Mouse (Mus musculus): ENCODE results near the gene Inpp5b. TPM values are rescaled to one million over a fixed set of nuclear protein-coding genes. Genes with fewer than 3 reads are reported as not detected.

Inpp5b gene
- polyA plus RNA-seq, 1 experiment from 2014 or later: 58.2 TPM

DNA sequence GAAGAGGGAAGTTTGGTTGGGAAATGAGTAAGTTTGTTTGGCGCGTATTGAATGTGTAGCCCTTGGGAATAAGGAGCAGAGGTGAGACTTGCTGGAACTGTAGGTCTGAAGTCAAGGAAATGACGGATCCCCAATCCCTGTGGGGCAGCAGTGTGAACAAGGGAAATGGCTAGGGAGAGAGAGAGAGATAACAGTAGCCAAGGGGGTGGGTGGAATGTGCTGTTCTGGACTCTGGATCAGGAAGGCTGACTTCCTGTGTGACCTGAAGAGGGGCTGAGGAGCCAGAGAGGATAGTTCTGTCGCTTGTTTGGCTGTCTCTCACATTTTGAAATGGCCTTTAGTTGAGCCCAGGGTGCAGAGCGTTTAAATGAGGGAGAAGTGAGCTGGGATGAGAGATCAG lies 66.9 kb downstream of the Inpp5b start:
- 49% methylated on average over 5 of the region's 5 CpGs for WGBS
- H3K27ac ChIP-seq (ENCODE audit: low read depth, low read length): no peak overlapping the region; the same call in 1 of the 2 replicates
- no peaks in the 10 kb centered on the region for H3K27me3 ChIP-seq (replicated peaks; ENCODE audit: control insufficient read depth, insufficient read depth, low read length)
- no peak for ATAC-seq (replicated peaks; ENCODE audit: low FRiP score)
- H3K9me3 ChIP-seq (ENCODE audit: control insufficient read depth, low read length): no peaks in the 10 kb centered on the region
- 0 out of 2 replicates have a peak overlapping the region, but pooled peaks have one; percentile 7 for H3K4me3 ChIP-seq (ENCODE audit: low read depth, low read length)
- H3K9ac ChIP-seq (ENCODE audit: low read depth, low read length): 0 out of 2 replicates have a peak overlapping the region, but pooled peaks have one; percentile 1
- DNase-seq (ENCODE audit: low spot score): no peak
- peaks cover 38% of the 10 kb centered on the region for H3K4me1 ChIP-seq (replicated peaks; ENCODE audit: control insufficient read depth, insufficient read depth, low read length)
- peaks cover 27% of the 10 kb centered on the region for H3K36me3 ChIP-seq (ENCODE audit: control insufficient read depth, insufficient read depth, low read length)
- peak overlapping the region; percentile 34; the same call in 1 of the 2 replicates for H3K4me2 ChIP-seq

DNA sequence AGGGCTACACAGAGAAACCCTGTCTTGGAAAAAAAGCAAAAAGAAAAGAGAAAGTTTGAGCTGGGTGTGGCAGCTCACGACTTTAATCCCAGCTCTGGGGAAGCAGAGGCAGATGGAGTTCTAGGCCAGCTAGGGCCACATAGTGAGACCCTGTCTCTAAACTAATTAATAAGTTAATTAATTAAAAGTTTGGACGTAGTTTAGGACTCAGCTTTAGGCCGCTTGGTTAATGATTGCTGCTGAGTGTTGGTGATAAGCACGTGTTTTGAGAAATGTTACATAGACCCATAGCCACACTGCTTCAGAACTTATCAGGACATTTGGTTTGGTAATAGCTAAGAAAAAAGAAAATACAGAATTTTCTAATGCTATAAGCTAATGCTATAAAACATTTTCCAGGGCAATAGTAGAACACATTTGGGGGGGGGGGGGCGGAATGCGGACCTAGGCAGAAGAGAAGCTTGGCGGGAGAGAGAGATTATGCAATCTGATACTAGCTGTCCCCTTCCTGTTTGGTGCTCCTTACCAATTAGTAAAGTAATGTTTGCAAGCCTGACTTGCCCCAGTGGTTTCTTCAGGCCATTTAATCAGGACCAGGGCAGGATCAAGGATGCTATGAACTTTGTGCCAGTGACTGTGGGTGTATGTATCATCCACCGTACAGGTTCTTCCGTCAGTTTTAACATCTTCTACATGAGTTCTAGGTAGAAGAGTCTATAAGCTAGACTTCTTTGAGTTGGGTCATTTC lies 67.7 kb downstream of the Inpp5b start:
- Histone ChIP-seq H3K4me1 (replicated peaks; ENCODE audit: control insufficient read depth, insufficient read depth, low read length) (peaks cover 37% of the 10 kb centered on the region), H3K27me3 (replicated peaks; ENCODE audit: control insufficient read depth, insufficient read depth, low read length) (no peaks in the 10 kb centered on the region), H3K27ac (ENCODE audit: low read depth, low read length) (peak overlapping the region; percentile 13; the same call in 1 of the 2 replicates), H3K9me3 (ENCODE audit: control insufficient read depth, low read length) (no peaks in the 10 kb centered on the region), H3K4me3 (ENCODE audit: low read depth, low read length) (no peak overlapping the region), H3K4me2 (peak overlapping the region; percentile 12; the same call in 1 of the 2 replicates), H3K9ac (ENCODE audit: low read depth, low read length) (no peak overlapping the region), H3K36me3 (ENCODE audit: control insufficient read depth, insufficient read depth, low read length) (peaks cover 27% of the 10 kb centered on the region)
- 56% methylated on average over 9 of the region's 9 CpGs for whole genome bisulfite sequencing
- ATAC-seq (replicated peaks; ENCODE audit: low FRiP score) (no peak), DNase-seq (ENCODE audit: low spot score) (no peak)

DNA sequence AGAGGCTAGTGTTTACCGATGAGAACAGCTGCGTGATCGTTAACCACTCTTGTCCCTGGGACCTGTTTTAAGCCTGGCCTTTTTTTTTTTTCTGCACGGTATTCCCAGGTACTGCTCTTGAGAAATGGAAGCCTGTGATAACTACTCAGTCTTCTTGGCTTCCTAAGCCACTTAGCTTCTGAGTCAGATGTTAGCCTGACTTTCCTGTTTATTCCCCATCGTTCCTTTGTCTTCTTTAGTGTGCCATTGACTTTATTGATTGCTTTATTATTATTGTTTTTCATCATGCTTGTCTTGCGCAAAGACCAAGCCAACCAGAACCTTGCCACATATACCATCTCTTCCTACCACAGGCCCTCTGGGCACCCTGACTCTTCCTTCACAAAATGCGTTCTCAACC lies 68.4 kb downstream of the Inpp5b start:
- no peak for DNase-seq (ENCODE audit: low spot score)
- H3K4me2 ChIP-seq: no peak overlapping the region
- 87% methylated on average over 7 of the region's 7 CpGs for WGBS
- peaks cover 37% of the 10 kb centered on the region for H3K4me1 ChIP-seq (replicated peaks; ENCODE audit: control insufficient read depth, insufficient read depth, low read length)
- H3K9me3 ChIP-seq (ENCODE audit: control insufficient read depth, low read length): no peaks in the 10 kb centered on the region
- H3K4me3 ChIP-seq (ENCODE audit: low read depth, low read length): no peak overlapping the region
- peaks cover 26% of the 10 kb centered on the region for H3K36me3 ChIP-seq (ENCODE audit: control insufficient read depth, insufficient read depth, low read length)
- no peak overlapping the region for H3K9ac ChIP-seq (ENCODE audit: low read depth, low read length)
- ATAC-seq (replicated peaks; ENCODE audit: low FRiP score): no peak
- peak overlapping the region; percentile 13 for H3K27ac ChIP-seq (ENCODE audit: low read depth, low read length)
- no peaks in the 10 kb centered on the region for H3K27me3 ChIP-seq (replicated peaks; ENCODE audit: control insufficient read depth, insufficient read depth, low read length)

DNA sequence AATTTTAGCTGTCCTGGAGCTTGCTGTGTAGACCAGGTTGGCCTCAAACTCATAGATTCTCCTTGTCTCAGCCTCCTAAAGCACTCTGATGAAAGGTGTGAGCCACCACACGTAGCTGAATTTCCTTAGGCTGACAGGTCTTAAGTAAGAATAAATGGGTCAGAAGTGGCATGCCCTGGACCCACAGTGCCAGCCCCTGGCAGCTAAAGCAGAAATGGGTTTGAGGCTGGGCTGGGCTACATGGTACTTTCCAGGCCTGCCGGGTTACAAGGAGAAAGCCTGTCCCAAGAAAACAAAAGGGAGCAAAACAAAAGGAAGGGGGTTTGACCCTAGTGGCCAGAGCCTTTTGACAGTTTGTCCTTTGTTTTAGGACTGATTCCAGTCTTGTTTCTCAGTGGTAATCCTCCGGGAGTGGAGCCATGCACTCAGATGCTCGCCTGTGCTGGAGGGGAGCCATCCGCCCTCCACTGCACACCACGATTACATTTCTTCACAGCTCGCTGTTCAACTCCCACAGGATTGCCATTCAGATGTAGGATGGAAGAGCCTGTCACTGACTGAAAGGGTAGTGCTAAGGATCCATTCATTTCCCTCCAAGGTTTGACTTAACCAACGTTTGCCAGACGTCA lies 69.8 kb downstream of the Inpp5b start:
- 73% methylated on average over 9 of the region's 9 CpGs for WGBS
- Histone ChIP-seq H3K36me3 (ENCODE audit: control insufficient read depth, insufficient read depth, low read length) (peaks cover 19% of the 10 kb centered on the region; the same call in 1 of the 2 replicates), H3K9ac (ENCODE audit: low read depth, low read length) (no peak overlapping the region), H3K4me1 (replicated peaks; ENCODE audit: control insufficient read depth, insufficient read depth, low read length) (peaks cover 32% of the 10 kb centered on the region), H3K4me3 (ENCODE audit: low read depth, low read length) (no peak overlapping the region), H3K27ac (ENCODE audit: low read depth, low read length) (no peak overlapping the region), H3K4me2 (no peak overlapping the region), H3K27me3 (replicated peaks; ENCODE audit: control insufficient read depth, insufficient read depth, low read length) (no peaks in the 10 kb centered on the region), H3K9me3 (ENCODE audit: control insufficient read depth, low read length) (no peaks in the 10 kb centered on the region)
- ATAC-seq (replicated peaks; ENCODE audit: low FRiP score): no peak
- DNase-seq (ENCODE audit: low spot score): no peak

DNA sequence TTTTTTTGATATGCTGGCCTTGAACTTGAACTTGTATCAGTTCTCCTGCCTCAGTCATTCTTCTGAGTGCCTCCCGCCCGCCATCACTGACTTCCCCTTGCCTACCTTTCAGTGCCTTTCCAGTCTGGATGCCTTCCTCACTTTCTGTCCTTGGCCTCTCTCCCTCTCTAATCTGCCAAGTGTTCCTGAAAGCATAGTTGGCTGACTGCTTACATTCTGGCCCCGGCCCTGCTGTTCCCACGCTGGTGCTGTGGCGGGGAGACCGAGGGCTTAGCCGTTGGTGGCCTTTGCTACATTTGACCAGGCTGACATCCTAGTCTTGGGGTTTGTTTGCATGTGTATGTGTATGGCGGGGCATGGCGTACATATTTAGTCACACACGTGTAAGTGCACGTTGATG lies 74.3 kb downstream of the Inpp5b start:
- no peaks in the 10 kb centered on the region for H3K9me3 ChIP-seq (ENCODE audit: control insufficient read depth, low read length)
- no peak overlapping the region for H3K9ac ChIP-seq (ENCODE audit: low read depth, low read length)
- peaks cover 14% of the 10 kb centered on the region; the same call in 1 of the 2 replicates for H3K36me3 ChIP-seq (ENCODE audit: control insufficient read depth, insufficient read depth, low read length)
- ATAC-seq (replicated peaks; ENCODE audit: low FRiP score): no peak
- peaks cover 19% of the 10 kb centered on the region for H3K4me1 ChIP-seq (replicated peaks; ENCODE audit: control insufficient read depth, insufficient read depth, low read length)
- no peak overlapping the region for H3K4me2 ChIP-seq
- 96% methylated on average over 11 of the region's 11 CpGs for WGBS
- H3K27ac ChIP-seq (ENCODE audit: low read depth, low read length): no peak overlapping the region
- H3K27me3 ChIP-seq (replicated peaks; ENCODE audit: control insufficient read depth, insufficient read depth, low read length): no peaks in the 10 kb centered on the region
- no peak for DNase-seq (ENCODE audit: low spot score)
- H3K4me3 ChIP-seq (ENCODE audit: low read depth, low read length): no peak overlapping the region

DNA sequence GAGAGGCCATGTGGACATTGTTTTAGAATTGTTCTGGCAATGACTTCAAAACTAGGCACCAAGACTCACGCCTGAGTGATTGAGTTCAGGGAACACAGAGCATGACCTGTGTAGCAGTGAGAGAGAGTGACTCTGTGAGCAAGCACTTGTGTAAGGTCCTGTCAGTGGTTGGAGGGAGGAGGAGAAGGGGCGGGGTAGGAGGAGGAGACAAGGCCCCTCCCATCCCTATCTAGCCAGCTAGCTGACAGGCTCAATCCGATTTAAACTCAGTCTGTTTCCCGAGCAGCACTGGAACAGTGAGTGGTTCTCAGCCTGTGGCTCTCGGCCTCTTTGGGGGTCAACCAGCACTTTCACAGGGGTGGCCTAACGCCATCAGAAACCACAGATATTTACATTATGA lies 76.2 kb downstream of the Inpp5b start:
- Histone ChIP-seq H3K36me3 (ENCODE audit: control insufficient read depth, insufficient read depth, low read length) (peaks cover 16% of the 10 kb centered on the region), H3K9me3 (ENCODE audit: control insufficient read depth, low read length) (no peaks in the 10 kb centered on the region), H3K9ac (ENCODE audit: low read depth, low read length) (no peak overlapping the region), H3K4me2 (peak overlapping the region; percentile 10; the same call in 1 of the 2 replicates), H3K27me3 (replicated peaks; ENCODE audit: control insufficient read depth, insufficient read depth, low read length) (no peaks in the 10 kb centered on the region), H3K4me3 (ENCODE audit: low read depth, low read length) (no peak overlapping the region), H3K4me1 (replicated peaks; ENCODE audit: control insufficient read depth, insufficient read depth, low read length) (peaks cover 16% of the 10 kb centered on the region), H3K27ac (ENCODE audit: low read depth, low read length) (no peak overlapping the region)
- 19% methylated on average over 6 of the region's 6 CpGs for WGBS
- peak; percentile 96 for ATAC-seq (replicated peaks; ENCODE audit: low FRiP score)
- DNase-seq (ENCODE audit: low spot score): peak; percentile 56

DNA sequence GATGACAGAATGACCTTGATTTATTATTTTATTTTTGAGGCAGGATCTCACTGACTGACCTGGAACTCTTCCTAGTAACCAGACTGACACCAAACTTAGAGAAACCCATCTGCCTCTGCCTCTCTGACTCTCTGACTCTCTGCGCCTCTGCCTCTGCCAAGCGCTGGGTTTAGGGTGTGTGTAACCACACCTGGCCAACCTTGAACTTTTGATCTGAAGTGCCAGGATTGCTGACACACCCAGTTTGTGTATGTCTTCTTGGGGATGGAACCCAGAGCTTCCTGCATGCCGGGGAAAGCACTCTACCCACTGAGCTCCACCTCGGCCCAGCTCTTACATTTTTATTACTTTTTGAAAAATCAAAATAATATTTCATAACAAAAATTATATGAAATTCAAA lies 77.2 kb downstream of the Inpp5b start:
- DNase-seq (ENCODE audit: low spot score): no peak
- no peaks in the 10 kb centered on the region for H3K9me3 ChIP-seq (ENCODE audit: control insufficient read depth, low read length)
- H3K27ac ChIP-seq (ENCODE audit: low read depth, low read length): no peak overlapping the region
- no peaks in the 10 kb centered on the region for H3K27me3 ChIP-seq (replicated peaks; ENCODE audit: control insufficient read depth, insufficient read depth, low read length)
- peaks cover 16% of the 10 kb centered on the region for H3K4me1 ChIP-seq (replicated peaks; ENCODE audit: control insufficient read depth, insufficient read depth, low read length)
- peaks cover 20% of the 10 kb centered on the region for H3K36me3 ChIP-seq (ENCODE audit: control insufficient read depth, insufficient read depth, low read length)
- H3K4me3 ChIP-seq (ENCODE audit: low read depth, low read length): no peak overlapping the region
- 91% methylated on average over 4 of the region's 4 CpGs for WGBS
- no peak for ATAC-seq (replicated peaks; ENCODE audit: low FRiP score)
- H3K4me2 ChIP-seq: no peak overlapping the region
- no peak overlapping the region for H3K9ac ChIP-seq (ENCODE audit: low read depth, low read length)

DNA sequence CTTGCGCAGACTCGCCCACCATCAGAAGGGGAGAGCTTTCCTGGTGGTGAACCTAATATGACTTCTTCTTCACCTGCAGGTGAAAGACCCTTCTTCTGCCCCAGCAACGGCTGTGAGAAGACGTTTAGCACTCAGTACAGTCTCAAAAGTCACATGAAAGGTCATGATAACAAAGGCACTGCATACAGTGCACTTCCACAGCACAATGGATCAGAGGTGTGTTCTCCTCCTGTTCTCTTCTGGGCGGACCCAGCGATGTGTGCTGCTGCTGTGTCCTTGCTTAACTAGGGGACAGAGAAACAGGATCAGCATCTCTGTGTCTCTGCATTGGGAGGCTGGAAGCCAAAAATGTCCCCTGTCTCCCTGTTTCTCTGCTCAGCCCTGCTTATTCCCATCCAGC lies 83.3 kb downstream of the Inpp5b start:
- H3K4me3 ChIP-seq (ENCODE audit: low read depth, low read length): no peak overlapping the region
- WGBS: 89% methylated on average over 6 of the region's 6 CpGs
- no peaks in the 10 kb centered on the region for H3K27me3 ChIP-seq (replicated peaks; ENCODE audit: control insufficient read depth, insufficient read depth, low read length)
- no peak overlapping the region for H3K9ac ChIP-seq (ENCODE audit: low read depth, low read length)
- peaks cover 29% of the 10 kb centered on the region for H3K36me3 ChIP-seq (ENCODE audit: control insufficient read depth, insufficient read depth, low read length)
- no peaks in the 10 kb centered on the region for H3K4me1 ChIP-seq (replicated peaks; ENCODE audit: control insufficient read depth, insufficient read depth, low read length)
- no peak overlapping the region for H3K4me2 ChIP-seq
- no peak overlapping the region for H3K27ac ChIP-seq (ENCODE audit: low read depth, low read length)
- H3K9me3 ChIP-seq (ENCODE audit: control insufficient read depth, low read length): no peaks in the 10 kb centered on the region
- no peak for DNase-seq (ENCODE audit: low spot score)
- ATAC-seq (replicated peaks; ENCODE audit: low FRiP score): no peak
